Mouse (Mus musculus) intestine, embryonic 14.5 days (tissue): Measurements from ENCODE around the gene Psrc1. TPM values are rescaled to one million over a fixed set of nuclear protein-coding genes. Genes with fewer than 3 reads are reported as not detected.

Experiments
- ATAC-seq: fragments of 200-750 bp; cut with Nextera tagmentation; replicated peaks from 2 replicates; pipeline ENCODE4 v1.8.0; 2017; ENCODE audit warnings: low read depth, moderate number of reproducible peaks, moderate TSS enrichment, moderate library complexity; ENCODE audit not compliant: low FRiP score, low TSS enrichment
- DNase-seq: peaks from one replicate; pipeline ENCODE4 v3.0.0-alpha.2; 2018; ENCODE audit warnings: low spot score
- H3K27ac ChIP-seq: fragments of 300-500 bp; sonication (generic); 2 replicates; pipeline ENCODE4 v1.5.1; 2014; ENCODE audit warnings: low read depth, mild to moderate bottlenecking, control low read depth
- H3K27me3 ChIP-seq: fragments of 300-500 bp; sonication (generic); replicated peaks from 2 replicates; pipeline ENCODE4 v1.6.1; 2014; ENCODE audit warnings: low read length, control low read depth; ENCODE audit not compliant: control insufficient read depth, insufficient read depth
- H3K36me3 ChIP-seq: fragments of 300-500 bp; sonication (generic); 2 replicates; pipeline ENCODE4 v1.6.1; 2014; ENCODE audit warnings: low read length, control low read depth; ENCODE audit not compliant: control insufficient read depth, insufficient read depth
- H3K4me1 ChIP-seq: fragments of 300-500 bp; sonication (generic); replicated peaks from 2 replicates; pipeline ENCODE4 v1.6.1; 2014; ENCODE audit warnings: low read length, control low read depth, mixed read lengths; ENCODE audit not compliant: control insufficient read depth, insufficient read depth
- H3K4me2 ChIP-seq: fragments of 300-500 bp; sonication (generic); 2 replicates; pipeline ENCODE4 v1.6.1; 2014; ENCODE audit warnings: low read length
- H3K4me3 ChIP-seq: fragments of 300-500 bp; sonication (generic); 2 replicates; pipeline ENCODE4 v1.5.1; 2014; ENCODE audit warnings: low read depth, low read length, control low read depth, mixed read lengths
- H3K9ac ChIP-seq: fragments of 300-500 bp; sonication (generic); 2 replicates; pipeline ENCODE4 v1.6.1; 2014; ENCODE audit warnings: mild to moderate bottlenecking, low read length
- H3K9me3 ChIP-seq: fragments of 300-500 bp; sonication (generic); 2 replicates; pipeline ENCODE4 v1.6.1; 2016; ENCODE audit warnings: low read length, control low read depth; ENCODE audit not compliant: control insufficient read depth
- WGBS: fragments of 180-500 bp; shearing (Covaris S2); extraction: QIAGEN DNeasy Blood & Tissue Kit; methylation state at CpG from one replicate; pipeline ENCODE4 v1.1.7; 2014; 5-methylcytosine and 5-hydroxymethylcytosine counted together
- polyA plus RNA-seq: library from polyadenylated mRNA; unstranded; fragments of >200 nt; fragmentation: Nextera tagmentation; extraction: Ambion mirVana; gene quantifications from 2 replicates; pipeline ENCODE4 v1.2.1, GENCODE M21; 2014

The Psrc1 gene
- polyA plus RNA-seq, 1 experiment from 2014 or later: 35.1 TPM

DNA sequence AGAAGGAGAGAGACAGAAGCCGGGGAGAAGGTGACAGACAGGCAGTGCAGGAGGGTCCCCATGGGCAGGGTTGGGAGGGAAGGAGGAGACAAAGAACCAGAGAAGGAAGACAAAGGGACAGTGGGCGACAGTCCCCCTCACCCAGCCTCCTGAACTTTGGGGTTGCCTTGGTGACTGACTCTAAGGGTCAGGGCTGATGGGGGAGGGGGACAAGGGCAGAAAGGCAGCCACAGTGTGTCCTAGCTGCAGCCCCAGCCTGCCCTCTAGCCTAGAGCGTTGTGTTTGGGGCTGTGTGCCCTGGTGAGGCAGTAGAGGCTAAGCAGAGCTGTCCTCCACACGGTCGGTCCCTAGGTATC is 26.7 kb downstream of the Psrc1 start:
- Histone ChIP-seq H3K27me3 (no peaks in the 10 kb centered on the region), H3K4me3 (no peak overlapping the region), H3K36me3 (0 out of 2 replicates have a peak, but pooled peaks cover 18% of the 10 kb centered on the region), H3K27ac (no peak overlapping the region), H3K4me1 (peaks cover 10% of the 10 kb centered on the region), H3K4me2 (no peak overlapping the region), H3K9ac (no peak overlapping the region), H3K9me3 (peaks cover 14% of the 10 kb centered on the region; the same call in 1 of the 2 replicates)
- 29% methylated on average over 5 of the region's 5 CpGs for WGBS
- ATAC-seq (no peak), DNase-seq (no peak)

DNA sequence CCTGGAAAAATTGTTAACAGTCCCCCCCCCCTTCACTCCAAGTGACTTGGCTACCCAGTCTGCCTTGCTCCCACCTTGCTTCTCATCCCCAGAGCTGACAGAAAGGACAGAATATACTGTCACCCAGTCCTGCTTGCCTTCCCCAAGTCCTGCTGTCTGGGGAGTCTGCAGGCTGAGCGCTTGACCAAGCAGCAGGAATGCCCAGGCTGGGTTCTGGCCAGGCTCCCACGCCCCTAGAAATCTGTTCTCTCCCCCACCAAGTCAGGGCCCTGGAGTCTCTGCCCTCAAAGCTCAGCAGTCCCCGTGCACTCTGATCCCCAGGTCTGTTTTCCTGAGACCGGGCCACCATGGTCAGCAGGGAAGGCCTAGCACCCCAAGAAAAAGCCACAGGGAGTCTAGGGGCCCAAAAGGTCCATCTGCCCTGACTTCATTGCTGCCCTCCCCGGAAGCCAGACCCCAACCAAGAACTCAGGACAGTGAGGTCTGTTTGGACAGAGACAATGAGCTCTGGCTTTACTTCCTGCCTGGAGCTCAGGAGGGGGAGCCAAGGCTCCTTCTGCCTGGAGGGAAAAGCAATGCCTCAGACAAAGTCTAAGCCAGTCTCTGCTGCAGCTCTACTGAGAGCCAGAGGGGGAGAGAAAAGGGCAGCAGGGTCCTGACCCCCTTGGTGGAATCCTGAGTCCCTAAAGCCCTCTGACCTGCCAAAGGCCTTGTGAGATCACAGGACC is 27.6 kb downstream of the Psrc1 start:
- DNase-seq (no peak), ATAC-seq (no peak)
- 58% methylated on average over 5 of the region's 5 CpGs for WGBS
- H3K27ac ChIP-seq: 0 out of 2 replicates have a peak overlapping the region, but pooled peaks have one; percentile 5
- H3K9me3 ChIP-seq: peaks cover 14% of the 10 kb centered on the region; the same call in 1 of the 2 replicates
- no peak overlapping the region for H3K4me3 ChIP-seq
- peaks cover 10% of the 10 kb centered on the region for H3K4me1 ChIP-seq
- no peak overlapping the region for H3K4me2 ChIP-seq
- no peak overlapping the region for H3K9ac ChIP-seq
- H3K36me3 ChIP-seq: 0 out of 2 replicates have a peak, but pooled peaks cover 17% of the 10 kb centered on the region
- peaks cover under 1% of the 10 kb centered on the region for H3K27me3 ChIP-seq

- 71% methylated on average over 8 of the region's 8 CpGs for WGBS
- no peak for ATAC-seq
- H3K27me3 ChIP-seq: peaks cover 6% of the 10 kb centered on the region
- H3K36me3 ChIP-seq: 0 out of 2 replicates have a peak, but pooled peaks cover 12% of the 10 kb centered on the region
- H3K4me2 ChIP-seq: no peak overlapping the region
- 0 out of 2 replicates have a peak overlapping the region, but pooled peaks have one; percentile 5 for H3K27ac ChIP-seq
- peaks cover 10% of the 10 kb centered on the region for H3K4me1 ChIP-seq
- DNase-seq: no peak
- H3K4me3 ChIP-seq: no peak overlapping the region
- no peak overlapping the region for H3K9ac ChIP-seq
- peaks cover 14% of the 10 kb centered on the region; the same call in 1 of the 2 replicates for H3K9me3 ChIP-seq
Observed at GRCm38 (mm10) chr3:108411754-108412121, 28.1 kb downstream of the Psrc1 start.

- Histone ChIP-seq H3K4me2 (no peak overlapping the region), H3K4me1 (peaks cover 10% of the 10 kb centered on the region), H3K9me3 (peaks cover 14% of the 10 kb centered on the region; the same call in 1 of the 2 replicates), H3K9ac (no peak overlapping the region), H3K27ac (no peak overlapping the region), H3K4me3 (no peak overlapping the region), H3K36me3 (0 out of 2 replicates have a peak, but pooled peaks cover 12% of the 10 kb centered on the region), H3K27me3 (peaks cover 9% of the 10 kb centered on the region)
- DNase-seq: no peak
- ATAC-seq: no peak
- WGBS: 97% methylated on average over 35 of the region's 35 CpGs
Observed at GRCm38 (mm10) chr3:108413634-108414360, 30.2 kb downstream of the Psrc1 start.

DNA sequence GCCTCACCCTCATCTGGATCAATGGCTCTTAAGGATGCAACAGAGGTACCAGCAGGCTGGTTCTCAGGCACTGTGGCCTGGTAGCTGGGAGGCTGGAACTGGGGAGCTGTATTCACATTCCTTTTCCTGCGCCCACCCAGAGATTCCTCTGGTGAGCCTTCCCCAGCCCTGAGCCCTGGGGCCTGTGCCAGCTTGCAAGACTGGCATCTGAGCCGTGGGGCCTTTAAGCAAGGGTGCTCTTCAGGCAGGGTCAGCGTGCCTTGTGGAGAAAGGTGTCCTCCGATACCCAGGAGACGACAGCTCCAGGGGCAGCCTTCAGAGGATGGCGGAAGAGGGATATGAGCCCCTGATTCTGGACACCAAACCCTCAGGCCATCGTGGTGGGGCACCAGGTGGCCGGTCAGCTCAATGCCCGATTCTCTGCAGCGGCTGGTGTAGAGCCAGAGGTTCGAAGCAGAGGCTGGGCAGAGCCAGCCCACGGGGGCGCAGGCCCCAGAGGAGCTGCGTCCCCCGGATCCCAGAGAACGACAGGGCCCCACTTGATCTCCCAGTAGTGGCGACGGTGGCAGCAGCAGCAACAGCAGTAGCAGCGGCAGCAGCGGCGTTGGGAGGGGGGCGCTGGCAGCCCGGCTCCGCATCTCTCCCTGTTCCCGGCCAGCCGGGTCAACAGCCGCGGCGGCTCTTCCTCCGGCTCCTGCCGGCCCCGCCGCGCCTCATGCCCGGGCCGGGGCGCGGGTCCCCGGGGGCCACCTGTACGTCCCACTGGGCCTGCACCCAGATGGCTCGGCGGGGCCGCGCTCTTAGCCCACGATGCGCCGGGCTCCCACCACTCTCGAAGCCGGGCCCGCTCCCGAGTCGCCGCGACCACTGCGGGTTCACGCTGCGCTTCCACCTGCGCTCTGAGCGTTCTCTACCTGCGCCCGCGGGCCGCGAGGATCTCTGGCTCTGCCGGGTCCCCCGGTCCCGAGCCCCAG is 31.5 kb downstream of the Psrc1 start, which contains the start of gene Celsr2:
Gene Celsr2, minus strand, starts transcription at position 696 of the 974 bp plus-strand sequence.
- H3K27ac ChIP-seq: peak within 1 kb of the TSS; percentile 16; the same call in 1 of the 2 replicates
- peak; percentile 85 for DNase-seq
- peak within 1 kb of the TSS; percentile 58 for H3K4me3 ChIP-seq
- peak within 1 kb of the TSS; percentile 98 for H3K4me2 ChIP-seq
- peaks cover 7% of the 10 kb centered on the region for H3K4me1 ChIP-seq
- peak; percentile 29; the same call in 1 of the 2 replicates for ATAC-seq
- H3K36me3 ChIP-seq: 0 out of 2 replicates have a peak, but pooled peaks cover 12% of the 10 kb centered on the region
- peak within 1 kb of the TSS; percentile 63 for H3K9ac ChIP-seq
- H3K27me3 ChIP-seq: peaks cover 9% of the 10 kb centered on the region
- peaks cover 14% of the 10 kb centered on the region; the same call in 1 of the 2 replicates for H3K9me3 ChIP-seq
- 14% methylated on average over 31 of the region's 67 CpGs for WGBS

DNA sequence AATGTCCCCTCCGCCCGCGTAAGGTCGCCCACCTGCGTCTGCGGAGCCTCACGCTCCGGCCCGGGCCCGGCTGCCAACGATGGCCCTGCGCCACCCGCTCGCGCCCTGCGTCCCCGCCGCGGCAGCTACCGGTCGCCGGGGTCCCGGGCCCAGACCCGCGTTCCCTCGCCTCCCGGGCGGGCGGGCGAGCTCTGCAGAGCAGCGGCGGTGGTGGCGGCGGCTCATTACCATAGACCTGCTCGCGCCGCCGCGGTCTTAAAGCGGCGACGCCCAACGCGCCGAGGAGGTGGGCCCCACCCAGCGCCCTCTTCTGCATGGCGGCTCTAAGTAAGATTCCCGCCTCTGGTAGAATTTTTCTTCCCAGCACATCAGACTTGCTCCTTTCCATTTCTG is 32.2 kb downstream of the Psrc1 start:
- Histone ChIP-seq H3K27me3 (peaks cover 9% of the 10 kb centered on the region), H3K9ac (peak overlapping the region; percentile 63), H3K9me3 (peaks cover 14% of the 10 kb centered on the region; the same call in 1 of the 2 replicates), H3K27ac (peak overlapping the region; percentile 16; the same call in 1 of the 2 replicates), H3K4me2 (peak overlapping the region; percentile 98), H3K4me1 (peaks cover 5% of the 10 kb centered on the region), H3K36me3 (0 out of 2 replicates have a peak, but pooled peaks cover 12% of the 10 kb centered on the region), H3K4me3 (peak overlapping the region; percentile 58)
- under 1% methylated on average over 48 of the region's 48 CpGs for WGBS
- ATAC-seq (peak; percentile 80), DNase-seq (peak; percentile 88)

DNA sequence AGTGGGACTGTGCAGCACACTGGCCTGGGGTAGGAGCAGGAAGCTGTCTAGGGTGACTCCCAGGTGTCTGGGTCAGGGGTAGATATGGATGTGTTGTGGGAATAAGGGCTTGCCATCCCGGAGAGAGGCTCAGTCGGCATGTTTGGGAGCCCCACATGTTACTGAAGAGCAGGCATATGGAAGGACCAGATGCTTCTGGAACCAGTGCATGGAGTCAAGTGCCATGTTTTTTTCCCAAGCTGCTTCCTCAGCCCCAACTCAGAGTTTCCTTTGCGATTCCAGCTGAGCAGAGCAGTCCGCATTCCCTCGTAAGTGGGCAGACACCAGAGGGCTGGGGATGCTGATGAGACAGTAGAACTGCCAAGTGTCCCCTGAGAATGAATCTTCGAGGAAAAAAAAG is 39.4 kb downstream of the Psrc1 start:
- no peak overlapping the region for H3K4me3 ChIP-seq
- DNase-seq (no peak), ATAC-seq (no peak)
- H3K27me3 ChIP-seq: no peaks in the 10 kb centered on the region
- no peaks in the 10 kb centered on the region for H3K9me3 ChIP-seq
- H3K4me2 ChIP-seq: no peak overlapping the region
- peaks cover 9% of the 10 kb centered on the region for H3K4me1 ChIP-seq
- no peak overlapping the region for H3K27ac ChIP-seq
- H3K36me3 ChIP-seq: peaks cover 31% of the 10 kb centered on the region
- WGBS: 47% methylated on average over 6 of the region's 6 CpGs
- no peak overlapping the region for H3K9ac ChIP-seq
